ENCODE assay signal across 28 mouse cellular contexts in the genomic region with DNA sequence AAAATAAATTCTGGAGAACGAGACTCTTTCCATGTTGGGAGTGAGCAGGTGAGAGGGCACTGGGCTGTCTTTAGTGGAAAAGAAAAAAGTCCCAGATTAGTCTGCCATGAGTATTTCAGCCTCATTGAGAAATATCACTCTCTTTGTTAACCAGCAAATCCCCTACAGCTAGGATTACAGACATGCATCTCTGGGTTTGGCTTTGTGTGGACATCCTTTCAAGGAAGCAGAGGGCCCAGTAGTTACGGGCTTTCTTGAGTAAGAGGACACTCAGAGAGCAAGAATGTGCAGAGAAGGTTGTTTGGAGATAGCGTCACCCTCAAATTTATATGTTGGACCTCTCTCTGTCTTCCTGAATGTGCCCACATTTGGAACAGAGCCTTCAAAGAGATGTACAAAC. TPM values are rescaled to one million over a fixed set of nuclear protein-coding genes. Genes with fewer than 3 reads are reported as not detected.
A peak's percentile ranks its signal among the peaks of the same experiment; 100 is the strongest.
DNase-seq lines count a peak whose midpoint lies in the region; ATAC-seq and TF ChIP-seq lines count a peak whose summit lies in the region.
"Had no signal": no experiment of that assay in that cellular context is flagged by ENCODE, and none has a peak within 500 bp of the region (broad histone marks: within the 10 kb centered on the region; RNA-seq: fewer than 3 reads in every experiment).

No protein-coding gene starts in this region.

- H3K79me2 ChIP-seq in C2C12 (ENCODE audit: control insufficient read depth, insufficient read depth): no peaks in the 10 kb centered on the region

- no peak for ATAC-seq in intestine, embryonic 16.5 days
- ATAC-seq: forebrain, embryonic 14.5 days; hindbrain, postnatal 0 days; inflammation-experienced regulatory T-cells, adult 6 months; intestine, postnatal 0 days had no signal

- no peaks in the 10 kb centered on the region for H3K27me3 ChIP-seq in C2C12 (ENCODE audit: control insufficient read depth, insufficient read depth, insufficient read length)
- no peaks in the 10 kb centered on the region for H3K27me3 ChIP-seq in intestine, embryonic 16.5 days (replicated peaks; ENCODE audit: control insufficient read depth, insufficient read depth, low read length)
- H3K27me3 ChIP-seq in limb, embryonic 10.5 days (ENCODE audit: low read depth, poor library complexity, severe bottlenecking): no peaks in the 10 kb centered on the region
- H3K27me3 ChIP-seq: embryonic facial prominence, embryonic 13.5 days; heart, embryonic 13.5 days had no signal

- H3ac ChIP-seq in C2C12 (ENCODE audit: control insufficient read depth, insufficient read length, low read depth): no peak overlapping the region

- no peak for TF ChIP-seq CTCF in C2C12 (IDR thresholded peaks at IDR 0.05; ENCODE audit: control insufficient read depth, insufficient read depth, insufficient read length)

- no peaks in the 10 kb centered on the region for H3K36me3 ChIP-seq in C2C12 (ENCODE audit: control insufficient read depth, insufficient read depth)
- H3K36me3 ChIP-seq in intestine, embryonic 16.5 days (ENCODE audit: control insufficient read depth, insufficient read depth, low read length): no peaks in the 10 kb centered on the region
- H3K36me3 ChIP-seq in limb, embryonic 10.5 days: no peaks in the 10 kb centered on the region
- H3K36me3 ChIP-seq: embryonic facial prominence, embryonic 10.5 days; embryonic facial prominence, embryonic 13.5 days; heart, embryonic 10.5 days; heart, embryonic 13.5 days had no signal

- no peak overlapping the region for H3K4me3 ChIP-seq in C2C12 (ENCODE audit: insufficient read depth, poor library complexity, severe bottlenecking)
- no peak overlapping the region for H3K4me3 ChIP-seq in intestine, embryonic 16.5 days (ENCODE audit: low read length)
- no peak overlapping the region for H3K4me3 ChIP-seq in limb, embryonic 10.5 days
- H3K4me3 ChIP-seq: embryonic facial prominence, embryonic 10.5 days; embryonic facial prominence, embryonic 13.5 days; heart, adult 2 months; heart, embryonic 10.5 days; heart, embryonic 13.5 days had no signal

- WGBS in intestine, embryonic 16.5 days: 75% methylated on average over 3 of the region's 3 CpGs
- 89% methylated on average over 3 of the region's 3 CpGs for WGBS in limb, embryonic 10.5 days

- no peak overlapping the region for H3K9ac ChIP-seq in intestine, embryonic 16.5 days (ENCODE audit: low read depth, low read length)
- H3K9ac ChIP-seq: embryonic facial prominence, embryonic 13.5 days; heart, embryonic 13.5 days; hindbrain, embryonic 14.5 days had no signal

- peak; percentile 76 for DNase-seq in 3T3-L1 (ENCODE audit: low read depth, low spot score)
- peak; percentile 41 for DNase-seq in adipocyte (ENCODE audit: low spot score)
- peak; percentile 91 for DNase-seq in gonadal fat pad, adult 2 months (ENCODE audit: low read depth)
- no peak for DNase-seq in frontal cortex, postnatal 14 days (ENCODE audit: low spot score in 2 of 2)
- DNase-seq in thymus, postnatal 0 days (ENCODE audit: low spot score): no peak
- no peak for DNase-seq in limb, embryonic 10.5 days (ENCODE audit: low spot score)
- DNase-seq: adrenal gland, adult 8-10 months; adrenal gland, postnatal 25 days; cerebellum, adult 11-12 months; cerebellum, adult 8-10 months; cerebellum, postnatal 36 days; embryo, embryonic 11 days; gastrocnemius, postnatal 10 days; gastrocnemius, postnatal 36 days; heart, adult 2 months; heart, postnatal 14 days; heart, postnatal 4 days had no signal

- H3K4me1 ChIP-seq in intestine, embryonic 16.5 days (ENCODE audit: control insufficient read depth, insufficient read depth, low read length): peaks cover 8% of the 10 kb centered on the region; the same call in 1 of the 2 replicates
- peaks cover 12% of the 10 kb centered on the region for H3K4me1 ChIP-seq in limb, embryonic 10.5 days
- H3K4me1 ChIP-seq: embryonic facial prominence, embryonic 10.5 days; embryonic facial prominence, embryonic 13.5 days had no signal

- H3K79me3 ChIP-seq in C2C12 (ENCODE audit: low read depth): no peaks in the 10 kb centered on the region

- H3K27ac ChIP-seq in intestine, embryonic 16.5 days (ENCODE audit: low read length): no peak overlapping the region
- no peak overlapping the region for H3K27ac ChIP-seq in limb, embryonic 10.5 days
- H3K27ac ChIP-seq: embryonic facial prominence, embryonic 10.5 days; embryonic facial prominence, embryonic 13.5 days; heart, adult 2 months; heart, embryonic 10.5 days; heart, embryonic 13.5 days; hindbrain, embryonic 14.5 days; hindbrain, postnatal 0 days had no signal

- no peaks in the 10 kb centered on the region for H3K9me3 ChIP-seq in intestine, embryonic 16.5 days (ENCODE audit: control insufficient read depth, low read length)
- H3K9me3 ChIP-seq in limb, embryonic 10.5 days (replicated peaks): no peaks in the 10 kb centered on the region
- H3K9me3 ChIP-seq: embryonic facial prominence, embryonic 10.5 days; embryonic facial prominence, embryonic 13.5 days; heart, embryonic 10.5 days; heart, embryonic 13.5 days had no signal

- no peak overlapping the region for H3K4me2 ChIP-seq in intestine, embryonic 16.5 days (ENCODE audit: low read depth, low read length)
- H3K4me2 ChIP-seq: embryonic facial prominence, embryonic 13.5 days; heart, embryonic 13.5 days; hindbrain, embryonic 14.5 days had no signal

TF ChIP-seq in C2C12, 6 proteins besides CTCF, POLR2A, EP300 and RAD21:
- TF ChIP-seq USF1 (IDR thresholded peaks at IDR 0.05; ENCODE audit: low read depth) (no peak), MAX (IDR thresholded peaks at IDR 0.05) (no peak), CEBPB (IDR thresholded peaks at IDR 0.05; ENCODE audit: low read depth) (peak; percentile 56)

RNA-seq across cellular contexts. Expression of gene Zbtb38, which starts 37.3 kb away (rescaled TPM):
- 10.0 TPM for polyA plus RNA-seq in C2C12 (2012; fragmentation: generic; extraction: Trizol)
- polyA plus RNA-seq in gonadal fat pad, adult 2 months (2012; rRNA removed): 11.9 and 12.9 TPM in 2 replicates
- polyA plus RNA-seq in thymus, postnatal 0 days (2015; fragmentation: Nextera tagmentation; extraction: Ambion mirVana): 21.1 and 21.4 TPM in 2 replicates
- 20.3 and 20.6 TPM in 2 replicates for polyA plus RNA-seq in intestine, embryonic 16.5 days (2015; fragmentation: Nextera tagmentation; extraction: Ambion mirVana)
- 6.4 and 8.1 TPM in 2 replicates for polyA plus RNA-seq in limb, embryonic 10.5 days (2016; fragmentation: Nextera tagmentation; extraction: Ambion mirVana)

Comparison
In these comparisons a context has a peak if more than half of its experiments do, and no peak if none do; other contexts are left out.
1. DNase-seq: peak in 3T3-L1 (single experiment), adipocyte (single experiment) and gonadal fat pad, adult 2 months (single experiment); none in frontal cortex, postnatal 14 days (0 of 2), thymus, postnatal 0 days (single experiment) and limb, embryonic 10.5 days (single experiment).